Mouse (Mus musculus): ENCODE measurements around the gene Psmg1. TPM values are rescaled to one million over a fixed set of nuclear protein-coding genes. Genes with fewer than 3 reads are reported as not detected.
"Not testable (repeated sequence)": the region's sequence is repeated elsewhere in the genome, so short reads cannot be mapped to it uniquely, and the experiment has no call there.

The Psmg1 gene
- polyA plus RNA-seq, 1 experiment from 2014 or later = 87.5 TPM

- Histone ChIP-seq H3K27me3 (no peaks in the 10 kb centered on the region), H3K4me1 (peaks cover 6% of the 10 kb centered on the region; the same call in 1 of the 2 replicates), H3K36me3 (peaks cover 53% of the 10 kb centered on the region), H3K4me3 (no peak overlapping the region), H3K27ac (no peak overlapping the region), H3K4me2 (no peak overlapping the region), H3K9ac (no peak overlapping the region), H3K9me3 (no peaks in the 10 kb centered on the region)
- ATAC-seq (ENCODE audit: insufficient number of reproducible peaks, insufficient read depth, low FRiP score, low TSS enrichment, low read depth) = no peak
- WGBS = 84% methylated on average over 7 of the region's 7 CpGs
These were observed 5.4 kb upstream of the Psmg1 start for GRCm38 (mm10) chr16:95996156-95996555.

- H3K4me3 ChIP-seq; H3K27me3 ChIP-seq; H3K27ac ChIP-seq; H3K9ac ChIP-seq; H3K9me3 ChIP-seq; ATAC-seq (ENCODE audit: insufficient number of reproducible peaks, insufficient read depth, low FRiP score, low TSS enrichment, low read depth); H3K4me2 ChIP-seq: not testable (repeated sequence)
- Histone ChIP-seq H3K4me1 (peaks cover 11% of the 10 kb centered on the region), H3K36me3 (peaks cover 39% of the 10 kb centered on the region)
- 88% methylated on average over 4 of the region's 4 CpGs for WGBS
These were observed 3.8 kb upstream of the Psmg1 start for GRCm38 (mm10) chr16:95994576-95994975.

GRCm38 (mm10) chr16:95992596-95992995, 1.8 kb upstream of the Psmg1 start:
- no peak for ATAC-seq (ENCODE audit: insufficient number of reproducible peaks, insufficient read depth, low FRiP score, low TSS enrichment, low read depth)
- 50% methylated on average over 5 of the region's 5 CpGs for WGBS
- peaks cover 17% of the 10 kb centered on the region for H3K4me1 ChIP-seq

GRCm38 (mm10) chr16:95991122-95991900, 551 bp upstream of the Psmg1 start:
- H3K27ac ChIP-seq = peak overlapping the region; percentile 94
- H3K9ac ChIP-seq = peak overlapping the region; percentile 92
- H3K27me3 ChIP-seq = no peaks in the 10 kb centered on the region
- H3K36me3 ChIP-seq = peaks cover 42% of the 10 kb centered on the region
- ATAC-seq (ENCODE audit: insufficient number of reproducible peaks, insufficient read depth, low FRiP score, low TSS enrichment, low read depth) = no peak
- H3K4me3 ChIP-seq = peak overlapping the region; percentile 78
- H3K4me1 ChIP-seq = peaks cover 17% of the 10 kb centered on the region
- 2% methylated on average over 10 of the region's 10 CpGs for WGBS
- peak overlapping the region; percentile 67 for H3K4me2 ChIP-seq
- H3K9me3 ChIP-seq = no peaks in the 10 kb centered on the region

More at GRCm38 (mm10) chr16:95992596-95992995, 1.8 kb upstream of the Psmg1 start:
- Histone ChIP-seq H3K36me3 (peaks cover 43% of the 10 kb centered on the region), H3K27ac (no peak overlapping the region), H3K9me3 (no peaks in the 10 kb centered on the region), H3K4me3 (no peak overlapping the region), H3K4me2 (no peak overlapping the region), H3K9ac (no peak overlapping the region), H3K27me3 (no peaks in the 10 kb centered on the region)

GRCm38 (mm10) chr16:95984911-95985310, 5.8 kb downstream of the Psmg1 start:
- Histone ChIP-seq H3K36me3 (peaks cover 64% of the 10 kb centered on the region), H3K9ac (no peak overlapping the region), H3K4me1 (peaks cover 7% of the 10 kb centered on the region), H3K9me3 (no peaks in the 10 kb centered on the region), H3K4me3 (no peak overlapping the region), H3K27ac (no peak overlapping the region), H3K27me3 (no peaks in the 10 kb centered on the region), H3K4me2 (no peak overlapping the region)
- ATAC-seq (ENCODE audit: insufficient number of reproducible peaks, insufficient read depth, low FRiP score, low TSS enrichment, low read depth) = no peak
- WGBS = 88% methylated on average over 5 of the region's 5 CpGs

GRCm38 (mm10) chr16:95983601-95984000, 7.2 kb downstream of the Psmg1 start:
- Histone ChIP-seq H3K4me2 (no peak overlapping the region), H3K9me3 (no peaks in the 10 kb centered on the region), H3K9ac (no peak overlapping the region), H3K4me1 (no peaks in the 10 kb centered on the region), H3K4me3 (no peak overlapping the region), H3K27ac (no peak overlapping the region), H3K36me3 (peaks cover 67% of the 10 kb centered on the region), H3K27me3 (no peaks in the 10 kb centered on the region)
- WGBS = 80% methylated on average over 7 of the region's 7 CpGs
- ATAC-seq (ENCODE audit: insufficient number of reproducible peaks, insufficient read depth, low FRiP score, low TSS enrichment, low read depth) = no peak

GRCm38 (mm10) chr16:95970841-95971240, 19.9 kb downstream of the Psmg1 start:
- Histone ChIP-seq H3K27ac (no peak overlapping the region), H3K9me3 (no peaks in the 10 kb centered on the region), H3K27me3 (peaks cover 3% of the 10 kb centered on the region; the same call in 1 of the 2 replicates), H3K4me2 (no peak overlapping the region), H3K4me1 (no peaks in the 10 kb centered on the region; the same call in 1 of the 2 replicates), H3K36me3 (no peaks in the 10 kb centered on the region), H3K4me3 (no peak overlapping the region), H3K9ac (no peak overlapping the region)
- 82% methylated on average over 2 of the region's 2 CpGs for WGBS
- ATAC-seq (ENCODE audit: insufficient number of reproducible peaks, insufficient read depth, low FRiP score, low TSS enrichment, low read depth) = no peak

- ATAC-seq (ENCODE audit: insufficient number of reproducible peaks, insufficient read depth, low FRiP score, low TSS enrichment, low read depth) = no peak
- H3K4me2 ChIP-seq = no peak overlapping the region
- H3K9me3 ChIP-seq = no peaks in the 10 kb centered on the region
- 79% methylated on average over 11 of the region's 11 CpGs for WGBS
- peaks cover 8% of the 10 kb centered on the region for H3K27me3 ChIP-seq
- peaks cover 8% of the 10 kb centered on the region for H3K4me1 ChIP-seq
- H3K36me3 ChIP-seq = no peaks in the 10 kb centered on the region
- H3K4me3 ChIP-seq = no peak overlapping the region
- no peak overlapping the region for H3K27ac ChIP-seq
- no peak overlapping the region for H3K9ac ChIP-seq
These were observed 23.3 kb downstream of the Psmg1 start for GRCm38 (mm10) chr16:95967455-95967854.

GRCm38 (mm10) chr16:95964427-95965023, 26.2 kb downstream of the Psmg1 start:
- ATAC-seq (ENCODE audit: insufficient number of reproducible peaks, insufficient read depth, low FRiP score, low TSS enrichment, low read depth) = no peak
- Histone ChIP-seq H3K27ac (no peak overlapping the region), H3K36me3 (no peaks in the 10 kb centered on the region), H3K9ac (no peak overlapping the region), H3K4me3 (no peak overlapping the region), H3K27me3 (peaks cover 8% of the 10 kb centered on the region), H3K4me1 (peaks cover 15% of the 10 kb centered on the region), H3K9me3 (no peaks in the 10 kb centered on the region), H3K4me2 (no peak overlapping the region)
- 42% methylated on average over 11 of the region's 11 CpGs for WGBS

GRCm38 (mm10) chr16:95961484-95961883, 29.3 kb downstream of the Psmg1 start:
- ATAC-seq (ENCODE audit: insufficient number of reproducible peaks, insufficient read depth, low FRiP score, low TSS enrichment, low read depth); H3K36me3 ChIP-seq; H3K27me3 ChIP-seq; H3K9ac ChIP-seq; H3K9me3 ChIP-seq; H3K4me2 ChIP-seq; H3K4me3 ChIP-seq; H3K27ac ChIP-seq: not testable (repeated sequence)
- 55% methylated on average over 1 of the region's 1 CpGs for WGBS
- H3K4me1 ChIP-seq = peaks cover 15% of the 10 kb centered on the region

- not testable (repeated sequence) for ATAC-seq (ENCODE audit: insufficient number of reproducible peaks, insufficient read depth, low FRiP score, low TSS enrichment, low read depth)
These were observed 30.1 kb downstream of the Psmg1 start for GRCm38 (mm10) chr16:95960689-95961088.

GRCm38 (mm10) chr16:95958080-95958479, 32.7 kb downstream of the Psmg1 start:
- WGBS = 84% methylated on average over 8 of the region's 8 CpGs

More at GRCm38 (mm10) chr16:95960689-95961088, 30.1 kb downstream of the Psmg1 start:
- not testable (repeated sequence) for H3K27ac ChIP-seq, H3K9me3 ChIP-seq, H3K4me2 ChIP-seq, H3K4me3 ChIP-seq, H3K9ac ChIP-seq, H3K27me3 ChIP-seq, H3K36me3 ChIP-seq
- WGBS = 90% methylated on average over 2 of the region's 2 CpGs
- peaks cover 15% of the 10 kb centered on the region for H3K4me1 ChIP-seq

More at GRCm38 (mm10) chr16:95958080-95958479, 32.7 kb downstream of the Psmg1 start:
- Histone ChIP-seq H3K4me2 (no peak overlapping the region), H3K4me3 (no peak overlapping the region), H3K27ac (no peak overlapping the region), H3K27me3 (no peaks in the 10 kb centered on the region), H3K4me1 (peaks cover 13% of the 10 kb centered on the region), H3K9ac (no peak overlapping the region), H3K36me3 (no peaks in the 10 kb centered on the region), H3K9me3 (no peaks in the 10 kb centered on the region)
- ATAC-seq (ENCODE audit: insufficient number of reproducible peaks, insufficient read depth, low FRiP score, low TSS enrichment, low read depth) = no peak

Measured in embryonic facial prominence, embryonic 13.5 days (tissue).